Mouse (Mus musculus): ENCODE data around the gene Gm10198.

DNA sequence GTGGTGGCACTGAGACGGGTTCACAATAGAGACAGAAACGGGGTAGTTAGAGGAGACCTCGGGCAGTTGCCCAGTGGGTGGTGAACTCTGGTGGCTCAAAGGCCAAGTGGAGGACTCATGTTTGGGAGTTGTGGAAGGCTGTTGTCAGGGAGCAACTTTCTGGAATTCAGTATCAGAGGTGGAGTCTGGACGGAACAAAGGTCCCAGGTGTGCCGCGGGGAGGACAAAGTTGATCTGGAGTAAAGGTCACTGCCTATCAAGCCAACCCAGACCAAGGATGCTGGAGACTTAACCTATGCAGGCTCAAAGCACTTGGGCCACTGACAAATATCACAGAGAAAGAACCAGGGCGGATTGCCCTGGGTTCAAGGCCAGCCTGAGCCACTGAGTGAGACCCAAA, 5.5 kb downstream of the Gm10198 start:
- TF ChIP-seq POLR2A (IDR thresholded peaks at IDR 0.05; ENCODE audit: borderline replicate concordance, extremely low read depth, insufficient read depth, insufficient read length, poor library complexity, severe bottlenecking) (no peak), CTCF (IDR thresholded peaks at IDR 0.05; ENCODE audit: borderline replicate concordance, extremely low read depth, insufficient read depth, insufficient read length) (no peak)

Data from brain, embryonic 14.5 days (tissue).